ENCODE assay signal across 10 mouse cellular contexts in genomic region chr4:141279327-141279726, GRCm38 (mm10). TPM values are rescaled to one million over a fixed set of nuclear protein-coding genes. Genes with fewer than 3 reads are reported as not detected.
DNase-seq lines count a peak whose midpoint lies in the region; ATAC-seq and TF ChIP-seq lines count a peak whose summit lies in the region.
"Had no signal": no experiment of that assay in that cellular context is flagged by ENCODE, and none has a peak within 500 bp of the region (broad histone marks: within the 10 kb centered on the region; RNA-seq: fewer than 3 reads in every experiment).

No protein-coding gene starts in this region.

- peak; percentile 95 for DNase-seq in heart, adult 11 months
- DNase-seq in heart, postnatal 4 days, result no peak
- DNase-seq in testis, postnatal 14 days (ENCODE audit: low spot score), result no peak
- peak; percentile 75 for DNase-seq in yolk sac, embryonic 10.5 days (ENCODE audit: low spot score)
- no peak for DNase-seq in left cerebral cortex, adult 8-10 months (ENCODE audit: low spot score in 2 of 2)
- DNase-seq: cerebellum, adult 18-20 months; gastrocnemius, postnatal 25 days had no signal

- no peak overlapping the region for H3K4me2 ChIP-seq in liver, embryonic 16.5 days (ENCODE audit: low read depth, low read length)

- 37% methylated on average over 15 of the region's 15 CpGs for WGBS in liver, embryonic 16.5 days (ENCODE audit: insufficient replicate concordance)

- peak; percentile 63 for ATAC-seq in liver, embryonic 16.5 days (ENCODE audit: low read depth)
- ATAC-seq in erythroblast, adult 5-6 weeks (replicated peaks; ENCODE audit: low FRiP score, poor library complexity, severe bottlenecking), result no peak

- H3K9me3 ChIP-seq in liver, embryonic 16.5 days (replicated peaks; ENCODE audit: control insufficient read depth, low read length), result no peaks in the 10 kb centered on the region

- no peaks in the 10 kb centered on the region for H3K36me3 ChIP-seq in testis, adult 2 months (ENCODE audit: control insufficient read depth, insufficient read depth, low read length)
- H3K36me3 ChIP-seq in liver, embryonic 16.5 days (ENCODE audit: control insufficient read depth, insufficient read depth), result no peaks in the 10 kb centered on the region

- no peak overlapping the region for H3K4me3 ChIP-seq in testis, adult 2 months (ENCODE audit: control insufficient read depth, low read depth, low read length)
- H3K4me3 ChIP-seq in liver, embryonic 16.5 days (ENCODE audit: low read depth, low read length), result no peak overlapping the region

- no peak overlapping the region for H3K9ac ChIP-seq in liver, embryonic 16.5 days (ENCODE audit: low read depth, low read length)

- no peak for TF ChIP-seq POLR2A in testis, adult 2 months (IDR thresholded peaks at IDR 0.05; ENCODE audit: control insufficient read depth, low read depth, low read length)

- peaks cover 4% of the 10 kb centered on the region; the same call in 1 of the 2 replicates for H3K4me1 ChIP-seq in testis, adult 2 months (ENCODE audit: control insufficient read depth, insufficient read depth, low read length)
- H3K4me1 ChIP-seq in liver, embryonic 16.5 days (ENCODE audit: control insufficient read depth, low read depth, low read length), result peaks cover 17% of the 10 kb centered on the region

- no peak for TF ChIP-seq CTCF in testis, adult 2 months (IDR thresholded peaks at IDR 0.05; ENCODE audit: control insufficient read depth, insufficient read depth, insufficient replicate concordance, low read depth, low read length)

- 0 out of 2 replicates have a peak overlapping the region, but pooled peaks have one; percentile 7 for H3K27ac ChIP-seq in testis, adult 2 months (ENCODE audit: control insufficient read depth, insufficient read depth, low read depth, low read length)
- H3K27ac ChIP-seq in liver, embryonic 16.5 days (ENCODE audit: low read length), result peak overlapping the region; percentile 67

- H3K27me3 ChIP-seq in testis, adult 2 months (ENCODE audit: control insufficient read depth, insufficient read depth, low read length), result no peaks in the 10 kb centered on the region
- H3K27me3 ChIP-seq in liver, embryonic 16.5 days (ENCODE audit: control insufficient read depth, insufficient read depth, low read depth, low read length), result no peaks in the 10 kb centered on the region

RNA-seq across cellular contexts. Expression of gene Epha2, which starts 21.7 kb away (rescaled TPM):
- 10 to 100 TPM; 10.1 to 10.9 TPM for total RNA-seq in heart, postnatal 4 days (2021)
- polyA plus RNA-seq in testis, adult 2 months (2012; rRNA removed), result 0.75 and 0.83 TPM in 2 replicates
- 0.53 and 0.93 TPM in 2 replicates for polyA plus RNA-seq in liver, embryonic 16.5 days (2015; fragmentation: Nextera tagmentation; extraction: Ambion mirVana)
- 1 to 10 TPM in 3 of 4 experiments, under 1 TPM in 1; 0.98 to 1.7 (median 1.2) TPM for total RNA-seq in left cerebral cortex, adult 8-10 months (2022)
- total RNA-seq in erythroblast, adult 5-6 weeks (2015; ENCODE audit: low replicate concordance), result not detected in 2 replicates
- 0.14 TPM in 1 of 2 replicates, not detected in the other for total RNA-seq in erythroblast, adult 5-6 weeks (2017; ENCODE audit: low replicate concordance)

RNA-seq across cellular contexts. Expression of gene Arhgef19, which starts 40.0 kb away (rescaled TPM):
- 1 to 10 TPM; 4.6 to 5.1 TPM for total RNA-seq in heart, postnatal 4 days (2021)
- 0.65 and 1.3 TPM in 2 replicates for polyA plus RNA-seq in testis, adult 2 months (2012; rRNA removed)
- 1.1 and 1.3 TPM in 2 replicates for polyA plus RNA-seq in liver, embryonic 16.5 days (2015; fragmentation: Nextera tagmentation; extraction: Ambion mirVana)
- total RNA-seq in left cerebral cortex, adult 8-10 months (2022), result 10 to 100 TPM; 13.7 to 18.3 (median 15.8) TPM
- total RNA-seq in erythroblast, adult 5-6 weeks (2015; ENCODE audit: low replicate concordance), result not detected in 2 replicates
- total RNA-seq in erythroblast, adult 5-6 weeks (2017; ENCODE audit: low replicate concordance), result not detected in 2 replicates

Comparison
In these comparisons a context has a peak if more than half of its experiments do, and no peak if none do; other contexts are left out.
1. DNase-seq: peak in heart, adult 11 months (single experiment) and yolk sac, embryonic 10.5 days (single experiment); none in heart, postnatal 4 days (single experiment), testis, postnatal 14 days (single experiment) and left cerebral cortex, adult 8-10 months (0 of 2).
2. RNA of gene Epha2, which starts 21.7 kb away (total RNA-seq): 10.1 to 10.9 TPM in heart, postnatal 4 days; 0.98 to 1.7 TPM in left cerebral cortex, adult 8-10 months and 0.14 TPM in erythroblast, adult 5-6 weeks; every median in the first group is over 4 times any median in the second.
3. RNA of gene Arhgef19, which starts 40.0 kb away (total RNA-seq): 13.7 to 18.3 TPM in left cerebral cortex, adult 8-10 months and 4.6 to 5.1 TPM in heart, postnatal 4 days; not detected in erythroblast, adult 5-6 weeks; every median in the first group is over 4 times any median in the second.